Mouse (Mus musculus) gastrocnemius, adult 18-20 months (tissue): Measurements from ENCODE around the gene Btaf1. TPM values are rescaled to one million over a fixed set of nuclear protein-coding genes. Genes with fewer than 3 reads are reported as not detected.

Experiments
- DNase-seq: peaks from one replicate; pipeline ENCODE4 v3.0.0; 2021; ENCODE audit warnings: low spot score
- total RNA-seq, 2 experiments: library from RNA; stranded (reverse); gene quantifications; 2 replicates each; pipeline ENCODE4 v1.2.3; 2021

Gene Btaf1
- total RNA-seq, 2 experiments from 2014 or later = 7.9 to 13.9 TPM

- DNase-seq = peak; percentile 66
Measured at GRCm38 (mm10) chr19:37020951-37021350, 95.1 kb downstream of the Btaf1 start.

- no peak for DNase-seq
Measured at GRCm38 (mm10) chr19:37022146-37022545, 96.3 kb downstream of the Btaf1 start.

GRCm38 (mm10) chr19:37025839-37026319 is 100.0 kb downstream of the Btaf1 start:
- DNase-seq = no peak

- DNase-seq = no peak
Measured at GRCm38 (mm10) chr19:37026408-37026807, 100.5 kb downstream of the Btaf1 start.

DNA sequence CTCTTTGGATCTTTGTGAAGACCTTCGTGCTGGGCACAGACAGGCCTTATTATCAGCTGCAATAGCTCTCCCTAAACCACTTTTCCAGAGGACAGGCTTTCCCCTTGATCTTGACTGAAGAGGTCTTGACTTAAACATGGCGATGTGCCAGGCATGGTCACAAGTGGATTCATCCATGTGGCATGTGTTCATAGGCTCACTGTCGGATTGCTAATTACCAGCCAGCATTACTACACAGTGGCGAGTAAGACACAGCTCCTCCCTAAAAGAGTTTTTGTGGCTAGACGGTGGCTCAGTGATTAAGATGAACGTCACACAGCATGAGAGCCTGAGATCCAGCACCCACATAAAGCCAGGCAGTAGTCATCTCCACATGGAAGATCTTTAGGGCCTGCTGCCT is 103.9 kb downstream of the Btaf1 start:
- no peak for DNase-seq

- DNase-seq = no peak
Measured at GRCm38 (mm10) chr19:37031446-37031845, 105.6 kb downstream of the Btaf1 start.

GRCm38 (mm10) chr19:37032364-37032763 is 106.5 kb downstream of the Btaf1 start:
- no peak for DNase-seq

- no peak for DNase-seq
Measured at GRCm38 (mm10) chr19:37040906-37041305, 115.0 kb downstream of the Btaf1 start.

DNA sequence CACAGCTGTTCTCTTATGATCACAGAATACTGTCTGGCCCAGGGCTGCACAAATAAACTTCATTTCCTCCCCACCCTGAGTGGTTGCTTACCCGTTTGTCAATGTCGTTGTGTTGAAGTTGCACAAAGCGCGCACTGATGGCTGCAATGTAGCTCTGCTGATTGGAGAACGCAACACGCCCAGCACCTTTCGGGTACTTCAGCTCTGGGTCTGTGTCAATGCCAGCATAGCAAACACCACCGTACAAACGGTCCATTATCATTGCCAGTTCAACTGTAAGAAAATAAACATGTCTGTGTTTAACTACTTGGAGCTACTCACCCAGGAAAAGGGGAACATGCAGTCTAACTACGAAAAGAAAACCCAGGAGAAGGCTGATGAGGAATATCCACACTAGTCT is 118.6 kb downstream of the Btaf1 start:
- no peak for DNase-seq

DNA sequence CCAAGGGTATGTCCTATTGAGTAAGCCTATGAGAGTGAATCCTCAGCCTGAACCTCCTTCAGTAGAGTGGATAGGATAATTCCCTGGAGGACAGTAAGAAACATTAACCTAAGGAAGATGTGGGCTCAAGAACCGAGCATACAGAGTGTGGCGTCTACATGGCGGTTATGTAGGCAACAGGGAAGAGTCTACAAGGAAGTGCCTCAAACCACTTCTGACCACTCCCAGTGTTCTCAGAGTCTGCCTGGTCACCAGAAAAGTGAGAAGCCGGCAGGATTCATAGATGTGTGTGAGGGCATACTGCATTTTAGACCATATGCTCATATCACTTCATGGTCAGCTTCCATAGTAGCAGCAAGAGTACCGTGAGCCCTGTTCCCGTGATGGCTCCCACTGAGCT is 122.6 kb downstream of the Btaf1 start:
- DNase-seq = no peak

GRCm38 (mm10) chr19:37050643-37051345 is 124.9 kb downstream of the Btaf1 start:
- peak; percentile 80 for DNase-seq

- DNase-seq = no peak
Measured at GRCm38 (mm10) chr19:37055976-37056556, 130.2 kb downstream of the Btaf1 start.

DNA sequence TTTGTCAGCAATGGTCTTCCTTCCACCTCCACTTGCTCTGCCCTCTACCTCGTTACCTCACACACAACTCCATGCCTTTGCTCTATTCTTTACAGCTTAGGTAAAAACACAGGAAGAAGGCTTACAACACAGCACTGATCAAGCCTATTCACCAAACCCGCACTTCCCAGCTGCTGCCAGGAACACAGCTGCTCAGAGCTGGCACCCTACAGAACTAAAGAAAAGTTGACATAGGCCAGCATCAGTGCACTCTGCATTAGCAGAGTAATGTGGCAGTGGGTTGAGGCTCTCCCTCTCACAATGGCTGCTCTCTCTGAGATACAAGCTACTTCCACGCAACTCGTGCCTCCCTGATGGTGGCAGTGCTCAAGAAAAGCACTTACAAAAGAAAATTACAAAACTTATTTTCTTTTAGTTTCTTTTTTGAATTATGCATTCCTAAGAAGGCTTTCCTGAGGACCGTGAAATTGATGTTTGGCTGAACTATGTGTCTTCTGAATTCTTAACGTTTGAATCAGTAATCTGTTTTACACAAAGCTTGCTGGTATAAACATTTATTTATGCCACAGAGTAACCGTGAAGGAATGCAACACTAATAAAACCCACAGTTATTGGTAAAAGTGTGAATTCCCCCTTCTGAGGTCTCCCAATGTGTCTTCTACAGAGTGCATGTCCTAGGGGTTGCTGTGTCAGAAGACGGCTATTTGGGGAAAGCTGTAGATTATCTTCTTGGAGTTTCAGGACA is 131.5 kb downstream of the Btaf1 start:
- DNase-seq = no peak

DNA sequence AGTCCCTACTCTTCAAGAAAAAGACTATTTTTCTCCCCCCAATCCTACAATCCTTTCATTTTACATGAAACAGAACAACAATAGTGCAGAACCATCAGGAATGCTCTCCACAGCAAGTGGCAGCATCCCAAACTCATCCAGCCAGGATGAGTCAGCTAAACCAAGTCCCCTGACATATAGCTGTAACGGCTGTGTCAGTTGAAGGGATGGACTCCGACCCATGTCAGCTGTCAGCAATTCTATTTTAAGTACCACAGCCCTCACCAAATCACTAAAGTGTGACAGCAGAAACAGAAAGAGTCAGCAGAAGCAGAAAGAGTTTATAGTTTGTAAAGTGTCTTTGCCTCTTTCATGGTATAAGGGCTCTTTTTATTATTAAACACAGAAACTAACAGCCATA is 133.7 kb downstream of the Btaf1 start:
- DNase-seq = peak; percentile 74

DNA sequence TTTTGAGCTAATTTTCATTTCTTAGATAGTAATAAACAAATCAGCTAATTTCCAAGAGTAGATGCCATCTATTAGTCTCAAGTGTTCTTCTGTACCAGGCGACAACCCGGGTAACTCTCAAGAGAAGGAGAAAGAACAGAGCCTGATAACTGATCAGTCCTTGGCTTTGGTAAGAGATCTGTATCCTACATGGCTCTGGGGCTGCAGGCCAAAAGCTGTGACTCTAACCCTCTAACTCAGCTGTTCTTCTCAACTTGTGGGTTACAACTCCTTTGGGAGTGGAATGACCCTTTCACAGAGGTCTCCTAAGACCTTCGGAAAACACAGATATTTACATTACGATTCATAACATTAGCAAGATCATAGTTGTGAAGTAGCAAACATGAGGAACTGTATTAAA is 134.2 kb downstream of the Btaf1 start:
- no peak for DNase-seq

Other genes with a start within 250 kb of the Btaf1 start
- 100 to 1,000 TPM; 493 to 680 TPM for gene Ppp1r3c, start 189.4 kb upstream of the Btaf1 start, total RNA-seq
- gene Tnks2, start 91.8 kb upstream of the Btaf1 start, total RNA-seq = 100 to 1,000 TPM; 104 to 130 TPM
- gene Fgfbp3, start 6.5 kb upstream of the Btaf1 start, total RNA-seq = 1 to 10 TPM; 1.7 to 2.8 TPM